Mouse (Mus musculus) limb, embryonic 14.5 days (tissue): Measurements from ENCODE around the gene Acad11. TPM values are rescaled to one million over a fixed set of nuclear protein-coding genes. Genes with fewer than 3 reads are reported as not detected.

ENCODE experiments used
- ATAC-seq: fragments of 200-750 bp; cut with Nextera tagmentation; 2 replicates; pipeline ENCODE4 v1.8.0; 2017; ENCODE audit warnings: low read depth, moderate number of reproducible peaks, moderate TSS enrichment; ENCODE audit not compliant: low FRiP score
- DNase-seq: peaks from one replicate; pipeline ENCODE4 v3.0.0-alpha.2; 2015; ENCODE audit warnings: low spot score
- H3K27ac ChIP-seq: fragments of 300-500 bp; sonication (generic); replicated peaks from 2 replicates; pipeline ENCODE4 v1.5.1; 2014; ENCODE audit warnings: low read depth, mild to moderate bottlenecking, low read length, moderate library complexity, mixed read lengths
- H3K27me3 ChIP-seq: fragments of 300-500 bp; sonication (generic); 2 replicates; pipeline ENCODE4 v1.6.1; 2014; ENCODE audit warnings: low read length, mixed read lengths; ENCODE audit not compliant: control insufficient read depth, insufficient read depth
- H3K36me3 ChIP-seq: fragments of 300-500 bp; sonication (generic); 2 replicates; pipeline ENCODE4 v1.6.1; 2014; ENCODE audit warnings: mild to moderate bottlenecking, low read length, moderate library complexity, mixed read lengths; ENCODE audit not compliant: control insufficient read depth, insufficient read depth
- H3K4me1 ChIP-seq: fragments of 300-500 bp; sonication (generic); 2 replicates; pipeline ENCODE4 v1.6.1; 2014; ENCODE audit warnings: antibody characterized with exemption, low read length, mixed read lengths; ENCODE audit not compliant: control insufficient read depth, insufficient read depth
- H3K4me2 ChIP-seq: fragments of 300-500 bp; sonication (generic); replicated peaks from 2 replicates; pipeline ENCODE4 v1.6.1; 2014; ENCODE audit warnings: low read depth, mild to moderate bottlenecking, low read length, moderate library complexity; ENCODE audit not compliant: severe bottlenecking
- H3K4me3 ChIP-seq: fragments of 300-500 bp; sonication (generic); replicated peaks from 2 replicates; pipeline ENCODE4 v1.5.1; 2014; ENCODE audit warnings: low read length
- H3K9ac ChIP-seq: fragments of 300-500 bp; sonication (generic); 2 replicates; pipeline ENCODE4 v1.6.1; 2014; ENCODE audit warnings: mild to moderate bottlenecking, low read depth, low read length, moderate library complexity; ENCODE audit not compliant: severe bottlenecking
- H3K9me3 ChIP-seq: fragments of 300-500 bp; sonication (generic); 2 replicates; pipeline ENCODE4 v1.6.1; 2016; ENCODE audit warnings: low read length; ENCODE audit not compliant: control insufficient read depth
- POLR2A ChIP-seq: fragments of 200-500 bp; IDR thresholded peaks from 2 replicates; pipeline ENCODE4 v1.8.0; 2012; ENCODE audit warnings: inconsistent platforms, mild to moderate bottlenecking, moderate library complexity, borderline replicate concordance; ENCODE audit not compliant: insufficient read depth, insufficient read length; ENCODE audit errors: extremely low read depth
- WGBS: fragments of 180-500 bp; shearing (Covaris S2); extraction: QIAGEN DNeasy Blood & Tissue Kit; methylation state at CpG from one replicate; pipeline ENCODE4 v1.1.7; 2014; 5-methylcytosine and 5-hydroxymethylcytosine counted together
- polyA plus RNA-seq, 2 experiments: library from polyadenylated mRNA; depleted of rRNA in 1 of 2; stranded (reverse) in 1 of 2; unstranded in 1 of 2; fragments of >200 nt; fragmentation: Nextera tagmentation in 1 of 2; extraction: Ambion mirVana in 1 of 2; gene quantifications; 2 replicates each; pipeline versions ENCODE4 v1.2.1 to v1.2.3; 2012 to 2014

Acad11 gene
- polyA plus RNA-seq, 2 experiments: 11.4 to 14.0 TPM

GRCm38 (mm10) chr9:104161117-104161516 lies 97.9 kb downstream of the Acad11 start:
- H3K4me3 ChIP-seq: no peak overlapping the region
- DNase-seq: no peak
- no peaks in the 10 kb centered on the region for H3K9me3 ChIP-seq
- WGBS: 81% methylated on average over 7 of the region's 7 CpGs
- no peaks in the 10 kb centered on the region for H3K4me1 ChIP-seq
- no peaks in the 10 kb centered on the region for H3K27me3 ChIP-seq
- TF ChIP-seq POLR2A: no peak
- no peak overlapping the region for H3K4me2 ChIP-seq
- H3K9ac ChIP-seq: no peak overlapping the region
- H3K36me3 ChIP-seq: peaks cover 88% of the 10 kb centered on the region
- no peak for ATAC-seq
- H3K27ac ChIP-seq: no peak overlapping the region

GRCm38 (mm10) chr9:104164194-104164593 lies 101.0 kb downstream of the Acad11 start:
- Histone ChIP-seq H3K9ac (no peak overlapping the region), H3K4me3 (no peak overlapping the region), H3K9me3 (no peaks in the 10 kb centered on the region), H3K27ac (no peak overlapping the region), H3K4me1 (no peaks in the 10 kb centered on the region), H3K27me3 (no peaks in the 10 kb centered on the region), H3K36me3 (peaks cover 79% of the 10 kb centered on the region), H3K4me2 (no peak overlapping the region)
- ATAC-seq (no peak), DNase-seq (no peak)
- WGBS: 87% methylated on average over 5 of the region's 5 CpGs
- no peak for TF ChIP-seq POLR2A

- H3K9me3 ChIP-seq: no peaks in the 10 kb centered on the region
- no peak for TF ChIP-seq POLR2A
- DNase-seq: no peak
Measured at GRCm38 (mm10) chr9:104165926-104166325, 102.7 kb downstream of the Acad11 start.

GRCm38 (mm10) chr9:104169986-104170385 lies 106.8 kb downstream of the Acad11 start:
- DNase-seq: no peak
- Histone ChIP-seq H3K27ac (no peak overlapping the region), H3K4me1 (no peaks in the 10 kb centered on the region), H3K9me3 (no peaks in the 10 kb centered on the region), H3K27me3 (no peaks in the 10 kb centered on the region), H3K36me3 (peaks cover 74% of the 10 kb centered on the region), H3K9ac (no peak overlapping the region), H3K4me3 (no peak overlapping the region), H3K4me2 (no peak overlapping the region)
- ATAC-seq: no peak
- 93% methylated on average over 10 of the region's 10 CpGs for WGBS
- no peak for TF ChIP-seq POLR2A

More at GRCm38 (mm10) chr9:104165926-104166325, 102.7 kb downstream of the Acad11 start:
- Histone ChIP-seq H3K4me1 (no peaks in the 10 kb centered on the region), H3K36me3 (peaks cover 76% of the 10 kb centered on the region), H3K4me3 (no peak overlapping the region), H3K27ac (no peak overlapping the region), H3K9ac (no peak overlapping the region), H3K4me2 (no peak overlapping the region), H3K27me3 (no peaks in the 10 kb centered on the region)
- 91% methylated on average over 5 of the region's 5 CpGs for WGBS
- ATAC-seq: no peak

- Histone ChIP-seq H3K27me3 (no peaks in the 10 kb centered on the region), H3K4me2 (no peak overlapping the region), H3K27ac (no peak overlapping the region), H3K9me3 (no peaks in the 10 kb centered on the region), H3K9ac (no peak overlapping the region), H3K36me3 (peaks cover 76% of the 10 kb centered on the region), H3K4me3 (no peak overlapping the region), H3K4me1 (no peaks in the 10 kb centered on the region)
- ATAC-seq (no peak), DNase-seq (no peak)
- WGBS: 91% methylated on average over 6 of the region's 6 CpGs
- no peak for TF ChIP-seq POLR2A
Measured at GRCm38 (mm10) chr9:104171651-104172050, 108.5 kb downstream of the Acad11 start.

GRCm38 (mm10) chr9:104172342-104172741 lies 109.2 kb downstream of the Acad11 start:
- no peaks in the 10 kb centered on the region for H3K27me3 ChIP-seq
- no peak for TF ChIP-seq POLR2A
- DNase-seq: no peak
- H3K9ac ChIP-seq: no peak overlapping the region
- H3K27ac ChIP-seq: no peak overlapping the region
- peaks cover 73% of the 10 kb centered on the region for H3K36me3 ChIP-seq
- H3K4me3 ChIP-seq: no peak overlapping the region
- ATAC-seq: no peak
- no peaks in the 10 kb centered on the region for H3K9me3 ChIP-seq
- WGBS: 94% methylated on average over 6 of the region's 6 CpGs
- H3K4me1 ChIP-seq: no peaks in the 10 kb centered on the region
- H3K4me2 ChIP-seq: no peak overlapping the region

Other genes with a start within 250 kb of the Acad11 start
- gene Nphp3, start 60.8 kb upstream of the Acad11 start, polyA plus RNA-seq (2012; rRNA removed): 25.3 and 30.0 TPM in 2 replicates
- gene Nphp3, start 60.8 kb upstream of the Acad11 start, polyA plus RNA-seq (2014; fragmentation: Nextera tagmentation; extraction: Ambion mirVana): 5.4 and 8.0 TPM in 2 replicates
- gene Gm28305, start 22.7 kb upstream of the Acad11 start, polyA plus RNA-seq (2012; rRNA removed): not detected in 2 replicates
- not detected in 2 replicates for gene Gm28305, start 22.7 kb upstream of the Acad11 start, polyA plus RNA-seq (2014; fragmentation: Nextera tagmentation; extraction: Ambion mirVana)
- gene Uba5, start 243 bp upstream of the Acad11 start, polyA plus RNA-seq (2012; rRNA removed): 71.9 and 83.0 TPM in 2 replicates
- gene Uba5, start 243 bp upstream of the Acad11 start, polyA plus RNA-seq (2014; fragmentation: Nextera tagmentation; extraction: Ambion mirVana): 67.4 and 72.5 TPM in 2 replicates
- 2.2 and 2.8 TPM in 2 replicates for gene Ackr4, start 63.6 kb downstream of the Acad11 start, polyA plus RNA-seq (2012; rRNA removed)
- gene Ackr4, start 63.6 kb downstream of the Acad11 start, polyA plus RNA-seq (2014; fragmentation: Nextera tagmentation; extraction: Ambion mirVana): 2.8 and 3.0 TPM in 2 replicates
- gene Dnajc13, start 199.6 kb downstream of the Acad11 start, polyA plus RNA-seq (2012; rRNA removed): 64.3 TPM in 2 replicates
- gene Dnajc13, start 199.6 kb downstream of the Acad11 start, polyA plus RNA-seq (2014; fragmentation: Nextera tagmentation; extraction: Ambion mirVana): 30.2 and 34.9 TPM in 2 replicates